Mouse (Mus musculus): Measurements from ENCODE around the gene Npcd.

- TF ChIP-seq EP300 (IDR thresholded peaks at IDR 0.05; ENCODE audit: insufficient read depth, low read depth, low read length) (no peak), CTCF (IDR thresholded peaks at IDR 0.05; ENCODE audit: low read depth, low read length) (no peak), POLR2A (IDR thresholded peaks at IDR 0.05; ENCODE audit: insufficient read depth, low read length) (no peak)
Observed at GRCm38 (mm10) chr15:79742706-79743023, 91.4 kb downstream of the Npcd start.
